Mouse (Mus musculus) neural tube, embryonic 12.5 days (tissue): ENCODE data around the gene Hid1. TPM values are rescaled to one million over a fixed set of nuclear protein-coding genes. Genes with fewer than 3 reads are reported as not detected.
A peak's percentile ranks its signal among the peaks of the same experiment; 100 is the strongest.

Experiments used
- ATAC-seq: fragments of 200-750 bp; cut with Nextera tagmentation; 2 replicates; pipeline ENCODE4 v1.8.0; 2017; ENCODE audit warnings: low read depth, mild to moderate bottlenecking, moderate TSS enrichment, moderate library complexity; ENCODE audit not compliant: low FRiP score
- H3K27ac ChIP-seq: fragments of 300-500 bp; sonication (generic); 2 replicates; pipeline ENCODE4 v1.5.1; 2016
- H3K27me3 ChIP-seq: fragments of 300-500 bp; sonication (generic); replicated peaks from 2 replicates; pipeline ENCODE4 v1.6.1; 2016; ENCODE audit warnings: mild to moderate bottlenecking
- H3K36me3 ChIP-seq: fragments of 300-500 bp; sonication (generic); 2 replicates; pipeline ENCODE4 v1.6.1; 2016; ENCODE audit warnings: mild to moderate bottlenecking
- H3K4me1 ChIP-seq: fragments of 300-500 bp; sonication (generic); 2 replicates; pipeline ENCODE4 v1.6.1; 2016
- H3K4me2 ChIP-seq: fragments of 300-500 bp; sonication (generic); replicated peaks from 2 replicates; pipeline ENCODE4 v1.6.1; 2016; ENCODE audit warnings: mild to moderate bottlenecking
- H3K4me3 ChIP-seq: fragments of 300-500 bp; sonication (generic); 2 replicates; pipeline ENCODE4 v1.5.1; 2016
- H3K9ac ChIP-seq: fragments of 300-500 bp; sonication (generic); 2 replicates; pipeline ENCODE4 v1.6.1; 2016; ENCODE audit warnings: mild to moderate bottlenecking
- H3K9me3 ChIP-seq: fragments of 300-500 bp; sonication (generic); 2 replicates; pipeline ENCODE4 v1.6.1; 2016; ENCODE audit warnings: mild to moderate bottlenecking
- WGBS: fragments of 180-500 bp; shearing (Covaris S2); methylation state at CpG from one replicate; pipeline ENCODE4 v1.1.7; 2016; 5-methylcytosine and 5-hydroxymethylcytosine counted together
- polyA plus RNA-seq: library from polyadenylated mRNA; unstranded; fragments of >200 nt; fragmentation: Nextera tagmentation; extraction: Ambion mirVana; gene quantifications from 2 replicates; pipeline ENCODE4 v1.2.1, GENCODE M21; 2016

Hid1 gene
- polyA plus RNA-seq, 1 experiment from 2014 or later, result 30.3 TPM

GRCm38 (mm10) chr11:115323354-115323753, 44.2 kb downstream of the Hid1 start:
- 17% methylated on average over 32 of the region's 32 CpGs for WGBS
- Histone ChIP-seq H3K9me3 (no peaks in the 10 kb centered on the region), H3K27ac (no peak overlapping the region), H3K36me3 (no peaks in the 10 kb centered on the region), H3K27me3 (peaks cover 75% of the 10 kb centered on the region), H3K4me3 (no peak overlapping the region), H3K4me2 (no peak overlapping the region), H3K9ac (no peak overlapping the region), H3K4me1 (peaks cover 31% of the 10 kb centered on the region)
- ATAC-seq, result no peak

GRCm38 (mm10) chr11:115321906-115322693, 45.5 kb downstream of the Hid1 start, which contains the start of gene Ush1g:
TSS of gene Ush1g (minus strand) at chr11:115322041.
- Histone ChIP-seq H3K4me2 (peak within 1 kb of the TSS; percentile 35), H3K27me3 (peaks cover 87% of the 10 kb centered on the region), H3K9me3 (no peaks in the 10 kb centered on the region), H3K4me1 (peaks cover 36% of the 10 kb centered on the region), H3K9ac (no peak within 1 kb of the TSS), H3K4me3 (no peak within 1 kb of the TSS), H3K36me3 (no peaks in the 10 kb centered on the region), H3K27ac (no peak within 1 kb of the TSS)
- 0 out of 2 replicates have a peak, but pooled peaks have one; percentile 55 for ATAC-seq
- WGBS, result 3% methylated on average over 35 of the region's 35 CpGs

GRCm38 (mm10) chr11:115319704-115320383, 47.7 kb downstream of the Hid1 start:
- Histone ChIP-seq H3K36me3 (no peaks in the 10 kb centered on the region), H3K27ac (no peak overlapping the region), H3K9me3 (no peaks in the 10 kb centered on the region), H3K4me3 (no peak overlapping the region), H3K27me3 (peaks cover 100% of the 10 kb centered on the region), H3K4me1 (peaks cover 36% of the 10 kb centered on the region), H3K9ac (no peak overlapping the region), H3K4me2 (peak overlapping the region; percentile 18; the same call in 1 of the 2 replicates)
- ATAC-seq, result 0 out of 2 replicates have a peak, but pooled peaks have one; percentile 27
- 4% methylated on average over 18 of the region's 18 CpGs for WGBS

GRCm38 (mm10) chr11:115318245-115319027, 49.1 kb downstream of the Hid1 start:
- no peak for ATAC-seq
- 5% methylated on average over 63 of the region's 63 CpGs for WGBS
- peaks cover 100% of the 10 kb centered on the region for H3K27me3 ChIP-seq
- H3K36me3 ChIP-seq, result no peaks in the 10 kb centered on the region
- H3K4me1 ChIP-seq, result peaks cover 34% of the 10 kb centered on the region
- H3K9ac ChIP-seq, result no peak overlapping the region
- 0 out of 2 replicates have a peak overlapping the region, but pooled peaks have one; percentile 3 for H3K4me3 ChIP-seq
- peak overlapping the region; percentile 30 for H3K4me2 ChIP-seq
- H3K9me3 ChIP-seq, result no peaks in the 10 kb centered on the region
- no peak overlapping the region for H3K27ac ChIP-seq

- H3K4me1 ChIP-seq, result peaks cover 25% of the 10 kb centered on the region
- peaks cover 94% of the 10 kb centered on the region for H3K27me3 ChIP-seq
- no peak overlapping the region for H3K27ac ChIP-seq
- no peaks in the 10 kb centered on the region for H3K36me3 ChIP-seq
- WGBS, result 62% methylated on average over 7 of the region's 7 CpGs
- H3K4me2 ChIP-seq, result no peak overlapping the region
- H3K9ac ChIP-seq, result no peak overlapping the region
- ATAC-seq, result no peak
- no peaks in the 10 kb centered on the region for H3K9me3 ChIP-seq
- H3K4me3 ChIP-seq, result no peak overlapping the region
Measured at GRCm38 (mm10) chr11:115317204-115317603, 50.4 kb downstream of the Hid1 start.

- Histone ChIP-seq H3K4me3 (no peak overlapping the region), H3K9ac (no peak overlapping the region), H3K9me3 (no peaks in the 10 kb centered on the region), H3K4me1 (0 out of 2 replicates have a peak, but pooled peaks cover 8% of the 10 kb centered on the region), H3K4me2 (no peak overlapping the region), H3K36me3 (no peaks in the 10 kb centered on the region), H3K27me3 (peaks cover 64% of the 10 kb centered on the region), H3K27ac (no peak overlapping the region)
- 51% methylated on average over 2 of the region's 2 CpGs for WGBS
- ATAC-seq, result no peak
Measured at GRCm38 (mm10) chr11:115314249-115314648, 53.3 kb downstream of the Hid1 start.

GRCm38 (mm10) chr11:115308781-115309180, 58.8 kb downstream of the Hid1 start:
- Histone ChIP-seq H3K9me3 (no peaks in the 10 kb centered on the region), H3K4me3 (no peak overlapping the region), H3K27me3 (peaks cover 24% of the 10 kb centered on the region), H3K4me1 (peaks cover 15% of the 10 kb centered on the region), H3K4me2 (no peak overlapping the region), H3K36me3 (no peaks in the 10 kb centered on the region), H3K9ac (no peak overlapping the region), H3K27ac (no peak overlapping the region)
- 60% methylated on average over 1 of the region's 1 CpGs for WGBS
- ATAC-seq, result no peak

- H3K27ac ChIP-seq, result no peak within 1 kb of the TSS
- H3K4me1 ChIP-seq, result peaks cover 15% of the 10 kb centered on the region
- no peaks in the 10 kb centered on the region for H3K36me3 ChIP-seq
- H3K4me3 ChIP-seq, result no peak within 1 kb of the TSS
- ATAC-seq, result no peak
- H3K27me3 ChIP-seq, result peaks cover 15% of the 10 kb centered on the region; the same call in 1 of the 2 replicates
- H3K9ac ChIP-seq, result no peak within 1 kb of the TSS
- H3K4me2 ChIP-seq, result no peak within 1 kb of the TSS
- H3K9me3 ChIP-seq, result no peaks in the 10 kb centered on the region
- 11% methylated on average over 8 of the region's 8 CpGs for WGBS
Measured at GRCm38 (mm10) chr11:115306863-115307262, 60.7 kb downstream of the Hid1 start, which contains the start of gene Otop2. TSS of gene Otop2 (plus strand) at chr11:115307163.

- H3K9me3 ChIP-seq, result no peaks in the 10 kb centered on the region
- peaks cover 15% of the 10 kb centered on the region for H3K4me1 ChIP-seq
- H3K9ac ChIP-seq, result no peak overlapping the region
- H3K4me3 ChIP-seq, result no peak overlapping the region
- H3K36me3 ChIP-seq, result no peaks in the 10 kb centered on the region
- peaks cover 18% of the 10 kb centered on the region; the same call in 1 of the 2 replicates for H3K27me3 ChIP-seq
- 82% methylated on average over 8 of the region's 8 CpGs for WGBS
- no peak overlapping the region for H3K4me2 ChIP-seq
- ATAC-seq, result no peak
- no peak overlapping the region for H3K27ac ChIP-seq
Measured at GRCm38 (mm10) chr11:115303167-115303566, 64.4 kb downstream of the Hid1 start.

GRCm38 (mm10) chr11:115301351-115301750, 66.2 kb downstream of the Hid1 start:
- no peak overlapping the region for H3K4me3 ChIP-seq

GRCm38 (mm10) chr11:115300745-115301144, 66.8 kb downstream of the Hid1 start:
- no peak for ATAC-seq
- no peaks in the 10 kb centered on the region for H3K36me3 ChIP-seq
- H3K4me2 ChIP-seq, result no peak overlapping the region
- H3K27me3 ChIP-seq, result peaks cover 31% of the 10 kb centered on the region
- WGBS, result 83% methylated on average over 4 of the region's 4 CpGs
- H3K9me3 ChIP-seq, result no peaks in the 10 kb centered on the region
- H3K27ac ChIP-seq, result no peak overlapping the region
- H3K9ac ChIP-seq, result no peak overlapping the region
- H3K4me1 ChIP-seq, result peaks cover 7% of the 10 kb centered on the region
- H3K4me3 ChIP-seq, result no peak overlapping the region

More at GRCm38 (mm10) chr11:115301351-115301750, 66.2 kb downstream of the Hid1 start:
- H3K4me1 ChIP-seq, result peaks cover 10% of the 10 kb centered on the region
- no peak overlapping the region for H3K9ac ChIP-seq
- H3K9me3 ChIP-seq, result no peaks in the 10 kb centered on the region
- no peak for ATAC-seq
- no peak overlapping the region for H3K4me2 ChIP-seq
- 87% methylated on average over 2 of the region's 2 CpGs for WGBS
- H3K36me3 ChIP-seq, result no peaks in the 10 kb centered on the region
- H3K27me3 ChIP-seq, result peaks cover 32% of the 10 kb centered on the region
- H3K27ac ChIP-seq, result no peak overlapping the region
